Mouse (Mus musculus) G1E (cell line): ENCODE measurements at regions not wholly inside any gene's neighbourhood (a gene's known extent, or its start where the extent isn't known, plus 50 kb on each side); places are given as distances from the start of the nearest gene placed in this dataset.

Experiments
- CTCF ChIP-seq: IDR thresholded peaks from 2 replicates; pipeline ENCODE4 v1.5.1; 2012; ENCODE audit warnings: low read depth, low read length, inconsistent platforms, mixed read lengths
- GATA1 ChIP-seq: IDR thresholded peaks from 2 replicates; pipeline ENCODE4 v1.6.1; 2012; ENCODE audit warnings: borderline replicate concordance, low read length, inconsistent platforms, mixed read lengths
- POLR2AphosphoS5 ChIP-seq: IDR thresholded peaks from 2 replicates; pipeline ENCODE4 v1.6.1; 2012; ENCODE audit warnings: low read depth, low read length, inconsistent platforms; ENCODE audit not compliant: insufficient replicate concordance
- TAL1 ChIP-seq: conservative IDR thresholded peaks from 2 replicates; pipeline ENCODE4 v1.6.1; 2012; ENCODE audit warnings: low read depth, low read length, inconsistent platforms, mixed read lengths

DNA sequence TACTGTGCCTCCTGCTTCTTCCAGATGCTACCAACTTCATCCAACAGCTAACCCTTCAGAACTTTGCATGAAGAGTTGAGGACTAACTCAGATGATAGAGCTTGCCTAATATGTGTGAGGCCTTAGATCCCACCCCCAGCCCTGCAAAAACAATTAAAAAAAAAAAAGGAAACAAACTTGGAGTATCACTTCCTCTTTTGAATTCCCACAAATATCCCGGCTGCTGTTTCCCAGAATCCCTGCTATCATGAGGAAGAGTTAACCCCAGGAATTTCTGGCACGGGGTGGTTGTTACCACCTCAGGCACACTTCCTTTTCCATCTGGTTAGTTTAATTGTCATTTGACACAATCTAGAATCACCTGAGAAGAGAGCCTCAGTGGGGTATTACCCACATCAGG lies 123.8 kb downstream of the Bcl2l11 start:
- TF ChIP-seq CTCF = no peak
- no peak for TF ChIP-seq GATA1
- no peak for TF ChIP-seq POLR2AphosphoS5
- TF ChIP-seq TAL1 = no peak
